ENCODE assay signal across 8 mouse cellular contexts in genomic region chr5:104508195-104508891, GRCm38 (mm10). TPM values are rescaled to one million over a fixed set of nuclear protein-coding genes. Genes with fewer than 3 reads are reported as not detected.
DNase-seq lines count a peak whose midpoint lies in the region; ATAC-seq and TF ChIP-seq lines count a peak whose summit lies in the region.

TSS of gene BC005561 (plus strand) at chr5:104508352.

- H3K4me3 ChIP-seq in hindbrain, postnatal 0 days (ENCODE audit: low read length): peak within 1 kb of the TSS; percentile 94
- H3K4me3 ChIP-seq in left cerebral cortex, adult 2 months: peak within 1 kb of the TSS; percentile 93

- no peaks in the 10 kb centered on the region; the same call in 1 of the 2 replicates for H3K9me3 ChIP-seq in hindbrain, postnatal 0 days (ENCODE audit: low read length)

- DNase-seq in T-cell, adult 2 months (ENCODE audit: low spot score): peak; percentile 66
- peak; percentile 84 to 85 for DNase-seq in cerebellum, postnatal 36 days
- peak; percentile 81 for DNase-seq in gastrocnemius, adult 18-20 months (ENCODE audit: low spot score)
- peak; percentile 95 for DNase-seq in hindbrain, postnatal 0 days (ENCODE audit: low spot score)
- peak; percentile 86 to 88 for DNase-seq in left cerebral cortex, adult 2 months (ENCODE audit: extremely low spot score in 1 of 2, low spot score in 2 of 2)
- DNase-seq in right cerebral cortex, adult 2 months (ENCODE audit: low spot score in 2 of 2): peak; percentile 79 to 87
- DNase-seq in urinary bladder, postnatal 14 days (ENCODE audit: low spot score): peak; percentile 85

- H3K36me3 ChIP-seq in hindbrain, postnatal 0 days (ENCODE audit: insufficient read depth, low read length): peaks cover 7% of the 10 kb centered on the region

- H3K4me2 ChIP-seq in hindbrain, postnatal 0 days (ENCODE audit: low read depth, low read length): peak within 1 kb of the TSS; percentile 68

- peak within 1 kb of the TSS; percentile 89 for H3K9ac ChIP-seq in hindbrain, postnatal 0 days (replicated peaks; ENCODE audit: low read length)

- H3K27me3 ChIP-seq in hindbrain, postnatal 0 days (ENCODE audit: insufficient read depth, low read length): no peaks in the 10 kb centered on the region

- peaks cover 9% of the 10 kb centered on the region; the same call in 1 of the 2 replicates for H3K4me1 ChIP-seq in hindbrain, postnatal 0 days (ENCODE audit: insufficient read depth, low read length)

- WGBS in hindbrain, postnatal 0 days: under 1% methylated on average over 75 of the region's 83 CpGs

- TF ChIP-seq CTCF in hindbrain, postnatal 0 days (IDR thresholded peaks at IDR 0.05; ENCODE audit: low read depth): no peak
- no peak for TF ChIP-seq CTCF in left cerebral cortex, adult 2 months (IDR thresholded peaks at IDR 0.05)

- ATAC-seq in hindbrain, postnatal 0 days: peak; percentile 94
- peak; percentile 82 for ATAC-seq in megakaryocyte, adult 5-6 weeks (ENCODE audit: poor library complexity, severe bottlenecking)

- H3K27ac ChIP-seq in hindbrain, postnatal 0 days: peak within 1 kb of the TSS; percentile 92
- peak within 1 kb of the TSS; percentile 91 for H3K27ac ChIP-seq in left cerebral cortex, adult 2 months

- intact Hi-C loops in left cerebral cortex, adult 2 months (cut with DNase I): loop anchor here (10.0 kb wide), 1 partner anchor 816 kb away; no protein-coding TSS in a partner anchor

RNA-seq across cellular contexts. Expression of gene BC005561, which starts in this region (rescaled TPM):
- total RNA-seq in gastrocnemius, adult 18-20 months (2021): 1 to 10 TPM; 3.4 to 3.7 TPM
- 2.9 and 4.3 TPM in 2 replicates for total RNA-seq in hindbrain, postnatal 0 days (2014; rRNA removed)
- 8.9 and 9.4 TPM in 2 replicates for polyA plus RNA-seq in hindbrain, postnatal 0 days (2015; fragmentation: Nextera tagmentation; extraction: Ambion mirVana)
- total RNA-seq in left cerebral cortex, adult 2 months (2021): 10 to 100 TPM; 15.3 to 16.5 TPM
- total RNA-seq in megakaryocyte, adult 5-6 weeks (2015): 3.3 and 5.6 TPM in 2 replicates
- total RNA-seq in megakaryocyte, adult 5-6 weeks (2017): 3.5 and 4.5 TPM in 2 replicates

Comparison
In these comparisons a context has a peak if more than half of its experiments do, and no peak if none do; other contexts are left out.
1. Peak in every context shown above with its lines: DNase-seq, ATAC-seq, H3K4me3 ChIP-seq and H3K27ac ChIP-seq.